Mouse (Mus musculus): ENCODE measurements around the gene Amdhd2.

GRCm38 (mm10) chr17:24201092-24201491 lies 37.5 kb upstream of the Amdhd2 start:
- no peak for TF ChIP-seq JUN (IDR thresholded peaks at IDR 0.05; ENCODE audit: insufficient read depth, low read depth, low read length)
- TF ChIP-seq MAX (IDR thresholded peaks at IDR 0.05; ENCODE audit: low read length): no peak
- TF ChIP-seq TCF12 (IDR thresholded peaks at IDR 0.05; ENCODE audit: low read depth, low read length): no peak
- no peak for TF ChIP-seq CTCF (conservative IDR thresholded peaks at IDR 0.05 in 1 of 2, IDR thresholded peaks at IDR 0.05 in 1 of 2; ENCODE audit: low read depth in 2 of 2, low read length in 2 of 2)
- TF ChIP-seq JUND (conservative IDR thresholded peaks at IDR 0.05; ENCODE audit: low read depth, low read length): no peak
- TF ChIP-seq ZC3H11A (IDR thresholded peaks at IDR 0.05; ENCODE audit: low read depth, low read length): no peak
- no peak for TF ChIP-seq ZMIZ1 (IDR thresholded peaks at IDR 0.05; ENCODE audit: low read depth, low read length)
- TF ChIP-seq USF1 (IDR thresholded peaks at IDR 0.05; ENCODE audit: low read depth, low read length): no peak
- no peak for TF ChIP-seq MEF2A (IDR thresholded peaks at IDR 0.05; ENCODE audit: borderline replicate concordance, low read depth, low read length)
- no peak for TF ChIP-seq POLR2A (IDR thresholded peaks at IDR 0.05; ENCODE audit: low read depth, low read length)
- TF ChIP-seq EP300 (IDR thresholded peaks at IDR 0.05; ENCODE audit: low read length): no peak
- no peak for TF ChIP-seq RCOR1 (conservative IDR thresholded peaks at IDR 0.05; ENCODE audit: low read depth, low read length)
- no peak for TF ChIP-seq CHD2 (IDR thresholded peaks at IDR 0.05; ENCODE audit: low read length)
